Mouse (Mus musculus): Measurements from ENCODE around the gene Chst13. TPM values are rescaled to one million over a fixed set of nuclear protein-coding genes. Genes with fewer than 3 reads are reported as not detected.

Gene Chst13
- polyA plus RNA-seq, 1 experiment = 1.1 TPM

GRCm38 (mm10) chr6:90360024-90360781 lies 35.2 kb upstream of the Chst13 start:
- no peak overlapping the region for H3K4me3 ChIP-seq (ENCODE audit: extremely low read depth, insufficient read depth, insufficient read length)

GRCm38 (mm10) chr6:90359445-90359844 lies 34.5 kb upstream of the Chst13 start:
- DNase-seq (ENCODE audit: low read depth in 1 of 2, low spot score in 2 of 2) = no peak
- no peak overlapping the region for H3K4me3 ChIP-seq (ENCODE audit: extremely low read depth, insufficient read depth, insufficient read length)
- TF ChIP-seq CTCF (IDR thresholded peaks at IDR 0.05; ENCODE audit: extremely low read depth, insufficient read depth, insufficient read length, insufficient replicate concordance) (no peak), POLR2A (IDR thresholded peaks at IDR 0.05; ENCODE audit: low read depth, low read length) (no peak)
- no peaks in the 10 kb centered on the region for H3K36me3 ChIP-seq (ENCODE audit: control insufficient read depth, insufficient read depth, low read length)
- 70% methylated on average over 2 of the region's 2 CpGs for WGBS
- H3K4me1 ChIP-seq (ENCODE audit: control insufficient read depth, insufficient read depth, insufficient read length) = no peaks in the 10 kb centered on the region
- H3K27ac ChIP-seq (ENCODE audit: insufficient read depth, low read length) = no peak overlapping the region
- H3K27me3 ChIP-seq (ENCODE audit: control insufficient read depth, insufficient read depth, low read length) = no peaks in the 10 kb centered on the region

More at GRCm38 (mm10) chr6:90360024-90360781, 35.2 kb upstream of the Chst13 start:
- Histone ChIP-seq H3K27ac (ENCODE audit: insufficient read depth, low read length) (no peak overlapping the region), H3K36me3 (ENCODE audit: control insufficient read depth, insufficient read depth, low read length) (no peaks in the 10 kb centered on the region), H3K4me1 (ENCODE audit: control insufficient read depth, insufficient read depth, insufficient read length) (no peaks in the 10 kb centered on the region), H3K27me3 (ENCODE audit: control insufficient read depth, insufficient read depth, low read length) (no peaks in the 10 kb centered on the region)
- DNase-seq (ENCODE audit: low read depth in 1 of 2, low spot score in 2 of 2) = no peak
- no peak for TF ChIP-seq POLR2A (IDR thresholded peaks at IDR 0.05; ENCODE audit: low read depth, low read length)
- no peak for TF ChIP-seq CTCF (IDR thresholded peaks at IDR 0.05; ENCODE audit: extremely low read depth, insufficient read depth, insufficient read length, insufficient replicate concordance)
- WGBS = 63% methylated on average over 7 of the region's 7 CpGs

- WGBS = 75% methylated on average over 5 of the region's 5 CpGs
- H3K27ac ChIP-seq (ENCODE audit: insufficient read depth, low read length) = no peak overlapping the region
- no peak for DNase-seq (ENCODE audit: low read depth in 1 of 2, low spot score in 2 of 2)
- H3K27me3 ChIP-seq (ENCODE audit: control insufficient read depth, insufficient read depth, low read length) = no peaks in the 10 kb centered on the region
- TF ChIP-seq POLR2A (IDR thresholded peaks at IDR 0.05; ENCODE audit: low read depth, low read length) (no peak), CTCF (IDR thresholded peaks at IDR 0.05; ENCODE audit: extremely low read depth, insufficient read depth, insufficient read length, insufficient replicate concordance) (no peak)
- no peak overlapping the region for H3K4me3 ChIP-seq (ENCODE audit: extremely low read depth, insufficient read depth, insufficient read length)
- no peaks in the 10 kb centered on the region for H3K36me3 ChIP-seq (ENCODE audit: control insufficient read depth, insufficient read depth, low read length)
- H3K4me1 ChIP-seq (ENCODE audit: control insufficient read depth, insufficient read depth, insufficient read length) = no peaks in the 10 kb centered on the region
Measured at GRCm38 (mm10) chr6:90358142-90358541, 33.2 kb upstream of the Chst13 start.

- WGBS = 80% methylated on average over 2 of the region's 2 CpGs
- Histone ChIP-seq H3K36me3 (ENCODE audit: control insufficient read depth, insufficient read depth, low read length) (no peaks in the 10 kb centered on the region), H3K27me3 (ENCODE audit: control insufficient read depth, insufficient read depth, low read length) (no peaks in the 10 kb centered on the region), H3K4me1 (ENCODE audit: control insufficient read depth, insufficient read depth, insufficient read length) (no peaks in the 10 kb centered on the region), H3K4me3 (ENCODE audit: extremely low read depth, insufficient read depth, insufficient read length) (no peak overlapping the region), H3K27ac (ENCODE audit: insufficient read depth, low read length) (no peak overlapping the region)
- TF ChIP-seq POLR2A (IDR thresholded peaks at IDR 0.05; ENCODE audit: low read depth, low read length) (no peak), CTCF (IDR thresholded peaks at IDR 0.05; ENCODE audit: extremely low read depth, insufficient read depth, insufficient read length, insufficient replicate concordance) (no peak)
- no peak for DNase-seq (ENCODE audit: low read depth in 1 of 2, low spot score in 2 of 2)
Measured at GRCm38 (mm10) chr6:90350011-90350410, 25.0 kb upstream of the Chst13 start.

GRCm38 (mm10) chr6:90348500-90348899 lies 23.5 kb upstream of the Chst13 start:
- no peak for DNase-seq (ENCODE audit: low read depth in 1 of 2, low spot score in 2 of 2)
- H3K27me3 ChIP-seq (ENCODE audit: control insufficient read depth, insufficient read depth, low read length) = no peaks in the 10 kb centered on the region
- 79% methylated on average over 4 of the region's 4 CpGs for WGBS

GRCm38 (mm10) chr6:90347183-90347582 lies 22.2 kb upstream of the Chst13 start:
- DNase-seq (ENCODE audit: low read depth in 1 of 2, low spot score in 2 of 2) = no peak
- TF ChIP-seq POLR2A (IDR thresholded peaks at IDR 0.05; ENCODE audit: low read depth, low read length) (no peak), CTCF (IDR thresholded peaks at IDR 0.05; ENCODE audit: extremely low read depth, insufficient read depth, insufficient read length, insufficient replicate concordance) (no peak)

More at GRCm38 (mm10) chr6:90348500-90348899, 23.5 kb upstream of the Chst13 start:
- Histone ChIP-seq H3K4me1 (ENCODE audit: control insufficient read depth, insufficient read depth, insufficient read length) (no peaks in the 10 kb centered on the region), H3K4me3 (ENCODE audit: extremely low read depth, insufficient read depth, insufficient read length) (no peak overlapping the region), H3K36me3 (ENCODE audit: control insufficient read depth, insufficient read depth, low read length) (no peaks in the 10 kb centered on the region), H3K27ac (ENCODE audit: insufficient read depth, low read length) (no peak overlapping the region)
- TF ChIP-seq POLR2A (IDR thresholded peaks at IDR 0.05; ENCODE audit: low read depth, low read length) (no peak), CTCF (IDR thresholded peaks at IDR 0.05; ENCODE audit: extremely low read depth, insufficient read depth, insufficient read length, insufficient replicate concordance) (no peak)

GRCm38 (mm10) chr6:90342343-90342742 lies 17.4 kb upstream of the Chst13 start:
- H3K4me3 ChIP-seq (ENCODE audit: extremely low read depth, insufficient read depth, insufficient read length) = no peak overlapping the region
- H3K27ac ChIP-seq (ENCODE audit: insufficient read depth, low read length) = no peak overlapping the region
- TF ChIP-seq POLR2A (IDR thresholded peaks at IDR 0.05; ENCODE audit: low read depth, low read length) (no peak), CTCF (IDR thresholded peaks at IDR 0.05; ENCODE audit: extremely low read depth, insufficient read depth, insufficient read length, insufficient replicate concordance) (no peak)
- H3K36me3 ChIP-seq (ENCODE audit: control insufficient read depth, insufficient read depth, low read length) = no peaks in the 10 kb centered on the region
- H3K4me1 ChIP-seq (ENCODE audit: control insufficient read depth, insufficient read depth, insufficient read length) = no peaks in the 10 kb centered on the region
- H3K27me3 ChIP-seq (ENCODE audit: control insufficient read depth, insufficient read depth, low read length) = no peaks in the 10 kb centered on the region
- DNase-seq (ENCODE audit: low read depth in 1 of 2, low spot score in 2 of 2) = no peak
- WGBS = 72% methylated on average over 2 of the region's 2 CpGs

More at GRCm38 (mm10) chr6:90347183-90347582, 22.2 kb upstream of the Chst13 start:
- no peaks in the 10 kb centered on the region for H3K27me3 ChIP-seq (ENCODE audit: control insufficient read depth, insufficient read depth, low read length)
- H3K36me3 ChIP-seq (ENCODE audit: control insufficient read depth, insufficient read depth, low read length) = no peaks in the 10 kb centered on the region
- H3K4me1 ChIP-seq (ENCODE audit: control insufficient read depth, insufficient read depth, insufficient read length) = no peaks in the 10 kb centered on the region
- H3K4me3 ChIP-seq (ENCODE audit: extremely low read depth, insufficient read depth, insufficient read length) = no peak overlapping the region
- H3K27ac ChIP-seq (ENCODE audit: insufficient read depth, low read length) = no peak overlapping the region
- 45% methylated on average over 4 of the region's 4 CpGs for WGBS
